Mouse (Mus musculus): ENCODE data around the gene Brd4.

DNA sequence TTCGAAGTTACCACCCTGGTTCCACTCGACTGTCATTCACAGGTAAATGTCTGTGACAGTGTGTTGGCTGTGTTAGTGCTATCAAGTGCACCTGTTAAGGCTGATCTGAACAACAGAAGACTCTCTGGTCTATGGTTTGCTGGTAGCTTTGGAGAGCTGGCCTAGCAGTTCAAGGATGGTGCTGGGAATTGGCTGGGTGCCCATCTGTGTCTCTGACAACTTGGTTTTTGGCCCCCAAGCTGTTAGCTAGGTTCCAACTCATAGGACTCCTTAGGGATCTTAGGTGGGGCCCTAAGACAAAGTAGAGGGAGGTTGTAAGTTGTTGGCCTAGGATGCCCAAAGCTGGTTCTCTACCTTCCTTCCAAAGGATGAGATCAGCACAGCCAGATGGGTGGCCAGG, 84.7 kb downstream of the Brd4 start:
- no peak for TF ChIP-seq POLR2A (IDR thresholded peaks at IDR 0.05; ENCODE audit: insufficient read depth, low read depth, low read length)
- no peak for TF ChIP-seq CTCF (IDR thresholded peaks at IDR 0.05; ENCODE audit: insufficient read depth, low read depth, low read length)

All from olfactory bulb, adult 2 months (tissue).